Mouse (Mus musculus): ENCODE data around the gene Pacsin2.
A peak's percentile ranks its signal among the peaks of the same experiment; 100 is the strongest.

The Pacsin2 gene

DNA sequence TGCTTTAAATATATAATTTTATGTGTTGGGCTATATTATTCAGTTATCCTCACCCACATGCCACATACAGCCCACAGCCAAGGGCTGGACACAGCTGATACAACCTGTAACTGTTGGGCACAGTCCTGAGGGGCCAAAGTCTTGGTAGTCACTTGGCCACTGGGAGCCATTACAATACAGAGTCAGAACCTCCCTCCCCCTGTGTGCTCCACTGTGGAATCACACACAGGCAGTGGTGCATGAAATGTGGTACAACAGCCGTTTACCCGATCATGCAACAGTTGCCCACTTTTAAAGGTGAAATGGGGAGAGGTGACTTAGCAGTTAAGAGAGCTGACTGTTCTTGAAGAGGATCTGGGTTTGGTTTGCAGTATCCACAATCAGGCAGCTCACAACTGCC, 14.4 kb downstream of the Pacsin2 start:
- DNase-seq, result no peak

DNA sequence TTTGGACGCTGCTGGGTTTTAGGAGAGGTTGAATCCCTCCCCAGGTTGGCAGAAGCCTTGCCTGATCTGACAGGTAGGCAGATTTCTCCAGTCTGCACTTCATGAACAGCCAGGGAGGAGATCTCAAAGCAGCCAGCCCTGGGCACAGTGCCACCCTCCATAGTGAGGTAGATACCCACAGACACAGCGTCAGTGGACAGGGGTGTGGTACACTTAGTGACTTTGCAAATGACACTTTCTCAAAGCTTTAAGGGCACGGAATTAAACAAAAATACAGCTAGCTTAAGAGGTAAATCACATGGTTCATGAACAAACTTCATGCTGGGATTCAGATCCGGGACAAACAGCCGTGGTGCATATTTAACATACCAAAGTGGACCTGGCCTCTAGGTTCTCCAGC, 15.8 kb downstream of the Pacsin2 start:
- no peak for DNase-seq

- DNase-seq, result no peak
Observed at GRCm38 (mm10) chr15:83447791-83448544, 16.4 kb downstream of the Pacsin2 start.

GRCm38 (mm10) chr15:83445908-83446307, 18.5 kb downstream of the Pacsin2 start:
- DNase-seq, result no peak

GRCm38 (mm10) chr15:83445383-83445782, 19.0 kb downstream of the Pacsin2 start:
- no peak for DNase-seq

DNA sequence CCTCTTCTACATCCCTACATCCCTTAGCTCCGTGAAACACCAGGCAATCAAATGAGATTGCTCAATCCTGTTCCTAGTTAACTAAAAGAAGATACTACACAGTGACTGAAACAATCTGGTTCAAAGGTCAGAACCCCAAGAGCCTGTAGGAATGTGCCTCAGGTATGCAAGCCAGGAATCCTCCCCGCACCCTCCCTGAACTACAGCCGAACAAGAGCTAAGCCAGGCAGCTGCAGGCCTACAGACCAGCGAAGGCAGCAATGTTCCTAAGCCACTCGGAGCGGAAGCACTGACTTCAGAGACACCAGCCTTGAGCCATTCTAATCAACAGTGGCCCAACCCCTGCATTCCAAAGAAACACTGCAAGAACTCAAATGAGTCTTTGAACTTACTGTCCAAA, 20.0 kb downstream of the Pacsin2 start:
- DNase-seq, result no peak

- DNase-seq, result no peak
Observed at GRCm38 (mm10) chr15:83442495-83443037, 21.8 kb downstream of the Pacsin2 start.

- DNase-seq, result no peak
Observed at GRCm38 (mm10) chr15:83440726-83441125, 23.7 kb downstream of the Pacsin2 start.

DNA sequence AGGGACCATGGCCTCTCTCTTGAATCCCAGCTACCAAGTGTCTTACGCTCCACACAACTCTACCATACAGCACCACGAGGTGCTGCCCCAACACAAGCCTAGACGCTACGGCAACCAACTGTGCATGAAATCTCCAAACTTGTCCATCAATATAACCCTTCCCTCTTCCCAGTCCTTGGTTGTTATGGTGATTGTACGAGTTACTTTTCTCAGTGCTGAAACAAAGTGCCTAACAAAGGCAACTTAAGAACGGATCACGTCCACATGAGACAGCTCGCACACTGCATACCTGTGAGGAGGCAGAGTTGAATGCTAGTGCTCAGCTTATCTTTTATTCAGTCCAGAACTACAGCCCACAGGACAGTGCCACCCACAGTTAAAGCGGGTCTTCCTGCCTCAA, 27.9 kb downstream of the Pacsin2 start:
- no peak for DNase-seq

GRCm38 (mm10) chr15:83435324-83436090, 28.9 kb downstream of the Pacsin2 start:
- no peak for DNase-seq

DNA sequence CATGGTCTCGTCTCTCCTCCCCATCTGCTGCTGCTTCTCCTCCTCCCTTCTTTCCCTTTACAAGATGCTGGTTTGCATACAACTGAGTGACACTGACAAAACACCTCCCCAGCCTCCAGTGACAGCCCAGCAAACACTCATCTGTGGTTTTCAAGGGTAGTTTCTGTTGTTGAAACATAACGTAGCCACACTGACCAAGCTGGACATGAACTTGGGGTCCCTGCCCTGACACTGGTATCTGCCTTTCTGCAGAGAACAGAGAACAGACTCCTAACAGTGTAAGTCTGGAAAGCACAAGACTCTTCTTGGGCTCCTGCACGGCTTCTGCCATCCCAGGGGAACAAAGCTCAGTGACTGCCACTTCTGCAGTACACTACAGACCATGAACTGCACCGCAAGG, 29.7 kb downstream of the Pacsin2 start:
- no peak for DNase-seq

DNA sequence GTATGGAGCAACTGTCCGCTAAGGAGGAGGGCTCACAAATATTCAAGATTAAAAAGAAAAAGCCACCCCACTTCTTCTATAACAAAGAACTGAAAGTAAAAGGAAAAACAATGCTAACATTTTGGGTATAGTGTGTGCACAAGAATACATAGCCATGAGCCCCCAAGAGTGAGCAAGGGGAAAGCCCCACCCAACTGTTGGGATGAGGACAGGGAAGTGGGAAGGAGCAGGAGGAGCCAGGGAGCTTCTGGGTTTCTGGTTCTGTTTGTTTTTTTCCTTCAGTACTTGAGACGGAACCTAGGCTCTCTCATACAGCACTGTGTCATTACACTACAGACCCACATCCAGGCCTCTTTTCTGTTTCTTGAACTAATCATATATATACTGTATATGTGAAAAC, 31.1 kb downstream of the Pacsin2 start:
- no peak for DNase-seq

- peak; percentile 15 to 19 for DNase-seq
Observed at GRCm38 (mm10) chr15:83432231-83433031, 32.0 kb downstream of the Pacsin2 start.

DNA sequence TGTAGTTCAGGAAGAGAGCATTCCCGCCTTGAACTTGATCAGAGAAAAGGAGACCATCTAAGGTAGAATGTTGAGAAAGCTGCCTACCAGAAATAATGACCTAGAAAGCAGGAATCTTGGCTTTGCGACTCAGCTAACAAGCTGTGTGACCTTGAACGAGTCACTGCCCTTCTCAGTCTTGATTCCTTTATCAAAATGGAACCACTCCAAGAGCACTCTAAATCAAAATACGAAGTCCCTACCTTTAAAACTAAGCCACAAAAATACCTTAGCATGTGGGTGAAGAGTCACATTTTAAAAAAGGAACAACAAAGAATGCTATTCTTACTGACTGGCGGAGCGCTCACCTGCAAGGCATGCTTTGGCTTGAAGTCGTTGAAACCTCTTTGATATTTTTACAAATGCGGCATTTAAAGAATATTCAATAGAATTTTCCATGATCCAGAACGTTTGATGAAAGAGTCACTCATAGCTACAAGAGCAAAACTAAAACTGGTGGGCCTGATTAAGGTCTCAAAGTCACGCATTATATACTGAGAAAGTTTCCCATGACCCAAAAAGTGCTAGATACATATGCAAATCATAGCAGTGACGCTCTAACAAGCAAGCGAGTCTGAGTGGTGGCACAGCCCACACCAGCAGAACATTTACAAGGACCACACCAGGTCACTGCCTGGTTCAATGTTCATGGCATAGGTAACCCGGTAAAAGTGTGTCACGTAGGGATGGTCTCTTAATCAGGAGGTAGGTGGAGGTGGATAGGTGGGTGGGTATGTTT, 33.2 kb downstream of the Pacsin2 start:
- DNase-seq, result no peak

DNA sequence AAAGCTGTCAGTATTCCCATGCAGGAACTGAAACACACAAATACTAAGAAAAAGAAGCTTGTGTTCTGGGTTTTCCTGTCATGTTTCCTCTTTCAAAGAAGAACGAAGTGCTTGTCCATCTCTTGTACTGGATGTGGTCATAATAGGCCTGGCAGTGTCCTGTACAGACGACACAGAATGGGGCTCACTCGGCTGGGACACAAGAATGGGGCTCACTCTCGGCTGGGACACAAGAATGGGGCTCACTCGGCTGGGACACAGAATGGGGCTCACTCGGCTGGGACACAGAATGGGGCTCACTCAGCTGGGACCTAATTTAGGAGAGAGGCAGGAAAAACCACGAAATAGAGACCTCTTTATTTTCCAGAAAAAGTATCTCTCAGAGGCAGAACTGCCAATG, 34.0 kb downstream of the Pacsin2 start:
- no peak for DNase-seq

DNA sequence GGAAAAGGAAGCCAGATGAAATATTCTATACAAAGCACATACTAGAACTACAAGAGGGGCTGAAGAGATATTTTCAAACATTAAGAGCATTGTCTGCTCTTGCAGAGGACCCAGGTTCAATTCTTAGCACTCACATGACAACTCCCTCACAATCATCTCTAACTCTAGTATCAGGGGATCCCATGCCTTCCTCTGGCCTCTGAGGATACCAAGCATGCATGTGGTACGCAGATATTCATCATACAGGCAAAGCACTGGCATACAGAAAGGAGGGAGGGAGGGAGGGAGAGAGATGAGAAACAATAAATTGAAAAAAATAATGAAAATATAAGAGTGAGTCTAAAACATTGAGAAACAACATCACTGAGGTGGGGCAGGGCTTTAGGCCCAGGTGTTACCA, 35.8 kb downstream of the Pacsin2 start:
- DNase-seq, result no peak

GRCm38 (mm10) chr15:83427294-83428163, 36.9 kb downstream of the Pacsin2 start:
- DNase-seq, result no peak

- no peak for DNase-seq
Observed at GRCm38 (mm10) chr15:83425794-83426193, 38.6 kb downstream of the Pacsin2 start.

DNA sequence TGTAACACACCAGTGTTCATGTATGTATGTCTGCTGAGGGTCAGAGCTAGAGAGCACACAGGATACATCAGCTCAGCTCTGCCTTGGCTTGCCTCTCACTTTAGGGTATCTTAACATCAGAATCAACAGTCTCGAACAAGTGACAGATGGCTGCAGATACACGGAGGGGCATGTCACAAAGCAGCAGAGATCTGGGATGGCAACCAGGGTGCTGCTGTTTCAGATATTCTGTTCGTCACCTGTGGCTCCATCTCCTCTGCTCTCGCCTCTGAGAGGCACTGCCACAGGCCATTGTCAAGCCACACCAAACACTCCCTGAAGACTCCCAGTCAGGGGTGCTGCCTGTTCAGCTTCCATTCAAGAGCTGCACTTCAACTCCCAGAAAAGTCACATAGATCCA, 39.1 kb downstream of the Pacsin2 start:
- DNase-seq, result no peak

DNA sequence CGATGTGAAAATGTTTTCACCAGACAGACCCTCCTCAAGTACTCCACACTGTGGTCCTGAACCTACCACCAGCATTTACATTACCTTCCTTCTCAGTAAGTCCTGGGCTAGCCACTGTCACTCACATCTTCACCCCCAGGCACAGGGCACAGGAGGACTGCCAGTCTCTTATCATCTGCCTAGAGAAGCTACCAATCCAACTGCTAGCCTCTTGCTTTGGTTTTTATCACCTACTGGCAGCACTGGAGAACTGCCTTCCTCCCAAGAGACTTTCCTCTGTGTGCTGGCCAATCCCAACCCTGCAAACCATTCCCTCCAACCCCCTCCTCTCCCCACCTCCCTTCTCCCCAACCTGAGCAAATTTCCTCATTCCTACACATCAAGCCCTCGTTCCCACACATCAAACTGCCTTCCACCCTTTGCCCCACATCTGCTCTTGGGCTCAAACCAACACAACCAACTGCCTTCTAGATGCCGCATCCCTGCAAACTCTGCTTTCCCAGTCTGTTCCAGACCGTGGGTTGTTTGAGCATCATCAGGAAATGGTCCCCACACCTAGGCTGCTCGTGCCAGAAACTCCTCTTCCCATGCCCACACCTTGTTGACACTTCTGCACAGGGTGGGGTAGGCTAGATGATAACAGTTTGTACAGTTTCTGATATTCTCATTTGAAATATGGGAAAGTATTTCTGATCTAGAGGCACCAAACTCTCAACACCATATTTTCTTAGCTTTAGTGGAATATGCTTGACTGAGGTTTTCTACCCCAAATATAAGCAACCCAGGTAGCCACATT, 40.6 kb downstream of the Pacsin2 start:
- no peak for DNase-seq
